In genomic region chr9:117442611-117443010, GRCm38 (mm10) we compare ENCODE assay signal across 10 mouse cellular contexts.
DNase-seq lines count a peak whose midpoint lies in the region; ATAC-seq lines count a peak whose summit lies in the region.
"Had no signal": no experiment of that assay in that cellular context is flagged by ENCODE, and none has a peak within 500 bp of the region (broad histone marks: within the 10 kb centered on the region; RNA-seq: fewer than 3 reads in every experiment).

No protein-coding gene starts in this region.

- no peaks in the 10 kb centered on the region for H3K9me3 ChIP-seq in heart, embryonic 15.5 days (replicated peaks)
- no peaks in the 10 kb centered on the region for H3K9me3 ChIP-seq in embryonic facial prominence, embryonic 12.5 days
- no peaks in the 10 kb centered on the region for H3K9me3 ChIP-seq in limb, embryonic 13.5 days
- H3K9me3 ChIP-seq: limb, embryonic 15.5 days had no signal

- H3K4me2 ChIP-seq in heart, embryonic 15.5 days: no peak overlapping the region
- no peak overlapping the region for H3K4me2 ChIP-seq in embryonic facial prominence, embryonic 12.5 days (replicated peaks)
- no peak overlapping the region for H3K4me2 ChIP-seq in limb, embryonic 13.5 days (replicated peaks)
- H3K4me2 ChIP-seq: limb, embryonic 15.5 days had no signal

- intact Hi-C loops in heart, postnatal 36 days (cut with DNase I): no loop called here

- ATAC-seq in heart, embryonic 15.5 days (replicated peaks; ENCODE audit: insufficient number of reproducible peaks, insufficient read depth, low FRiP score, low read depth): peak; percentile 50; the same call in 1 of the 2 replicates
- 0 out of 2 replicates have a peak, but pooled peaks have one; percentile 60 for ATAC-seq in embryonic facial prominence, embryonic 12.5 days (ENCODE audit: insufficient number of reproducible peaks, insufficient read depth, low FRiP score, low TSS enrichment)
- peak; percentile 71; the same call in 1 of the 2 replicates for ATAC-seq in limb, embryonic 13.5 days (ENCODE audit: low FRiP score, low read depth)

- no peak overlapping the region for H3K4me3 ChIP-seq in heart, embryonic 15.5 days
- no peak overlapping the region for H3K4me3 ChIP-seq in embryonic facial prominence, embryonic 12.5 days
- H3K4me3 ChIP-seq in limb, embryonic 13.5 days: no peak overlapping the region
- H3K4me3 ChIP-seq: limb, embryonic 15.5 days had no signal

- H3K27ac ChIP-seq in heart, embryonic 15.5 days: no peak overlapping the region
- H3K27ac ChIP-seq in embryonic facial prominence, embryonic 12.5 days: 0 out of 2 replicates have a peak overlapping the region, but pooled peaks have one; percentile 24
- H3K27ac ChIP-seq in limb, embryonic 13.5 days: no peak overlapping the region
- H3K27ac ChIP-seq: limb, embryonic 15.5 days had no signal

- H3K36me3 ChIP-seq in heart, embryonic 15.5 days: no peaks in the 10 kb centered on the region
- H3K36me3 ChIP-seq in embryonic facial prominence, embryonic 12.5 days: no peaks in the 10 kb centered on the region
- no peaks in the 10 kb centered on the region for H3K36me3 ChIP-seq in limb, embryonic 13.5 days
- H3K36me3 ChIP-seq: limb, embryonic 15.5 days had no signal

- no peak overlapping the region for H3K9ac ChIP-seq in heart, embryonic 15.5 days
- H3K9ac ChIP-seq in embryonic facial prominence, embryonic 12.5 days: no peak overlapping the region
- no peak overlapping the region for H3K9ac ChIP-seq in limb, embryonic 13.5 days
- H3K9ac ChIP-seq: limb, embryonic 15.5 days had no signal

- WGBS in heart, embryonic 15.5 days: 48% methylated on average over 7 of the region's 7 CpGs
- WGBS in embryonic facial prominence, embryonic 12.5 days: 49% methylated on average over 7 of the region's 7 CpGs
- WGBS in limb, embryonic 13.5 days: 42% methylated on average over 7 of the region's 7 CpGs

- no peak for DNase-seq in heart, postnatal 36 days
- peak; percentile 6 for DNase-seq in lung, postnatal 10 days
- DNase-seq in lung, postnatal 25 days (ENCODE audit: low spot score): no peak
- no peak for DNase-seq in spleen, adult 12 weeks (ENCODE audit: low spot score)
- DNase-seq in adrenal gland, postnatal 36 days: no peak

- H3K27me3 ChIP-seq in heart, embryonic 15.5 days: no peaks in the 10 kb centered on the region
- H3K27me3 ChIP-seq in embryonic facial prominence, embryonic 12.5 days: no peaks in the 10 kb centered on the region
- no peaks in the 10 kb centered on the region for H3K27me3 ChIP-seq in limb, embryonic 13.5 days
- H3K27me3 ChIP-seq: CH12.LX; limb, embryonic 15.5 days had no signal

- 0 out of 2 replicates have a peak, but pooled peaks cover 3% of the 10 kb centered on the region for H3K4me1 ChIP-seq in heart, embryonic 15.5 days (replicated peaks)
- H3K4me1 ChIP-seq in embryonic facial prominence, embryonic 12.5 days: peaks cover 3% of the 10 kb centered on the region; the same call in 1 of the 2 replicates
- peaks cover 10% of the 10 kb centered on the region for H3K4me1 ChIP-seq in limb, embryonic 13.5 days
